Mouse (Mus musculus) liver (tissue): ENCODE data around the gene Prl8a9.

Experiments
- DNase-seq: peaks from one replicate; pipeline ENCODE4 v3.0.0-alpha.2; 2020; ENCODE audit warnings: mixed read lengths

The Prl8a9 gene

DNA sequence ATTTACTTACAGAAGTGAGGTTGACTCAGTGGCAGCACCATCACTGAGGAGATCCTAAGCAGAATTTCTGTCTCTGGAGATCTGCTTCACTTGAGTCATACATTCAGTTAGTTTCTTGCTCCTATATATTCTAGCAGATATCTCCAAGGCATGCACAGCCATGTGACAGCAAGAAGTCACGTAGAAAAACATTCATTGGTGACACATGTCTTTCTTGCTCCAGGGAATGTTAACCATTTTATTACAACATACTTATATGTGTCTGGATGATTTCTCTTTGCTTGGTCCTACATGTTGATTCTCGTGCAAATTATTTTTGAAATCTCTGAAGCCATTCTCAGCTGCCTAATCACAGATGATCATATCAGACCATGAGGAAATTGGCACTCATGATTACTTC, at the start of gene Prl8a9:
Prl8a9 (minus strand) TSS at position 101 of the 400 bp plus-strand sequence.
- no peak for DNase-seq

DNA sequence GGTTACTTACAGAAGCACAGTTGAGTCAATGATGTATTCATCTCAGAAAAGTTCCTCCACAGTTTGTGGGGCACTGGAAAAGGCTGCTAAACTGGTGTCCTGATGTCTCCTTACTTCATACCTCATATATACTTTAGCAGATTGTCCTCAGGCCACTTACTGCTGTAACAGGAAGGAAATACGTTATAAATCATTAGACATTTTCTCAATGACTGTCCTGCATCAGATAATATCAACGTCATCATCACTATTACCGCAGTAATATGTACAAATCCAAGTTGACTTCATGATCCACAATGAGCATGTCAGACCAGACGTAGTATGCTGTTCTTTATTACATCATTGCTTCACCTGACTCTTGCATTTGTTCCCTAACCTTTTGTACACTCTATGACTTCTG, 46.1 kb upstream of the Prl8a9 start, which contains the start of gene Prl7b1:
Prl7b1 (minus strand) TSS at position 101 of the 400 bp plus-strand sequence.
- DNase-seq: no peak

DNA sequence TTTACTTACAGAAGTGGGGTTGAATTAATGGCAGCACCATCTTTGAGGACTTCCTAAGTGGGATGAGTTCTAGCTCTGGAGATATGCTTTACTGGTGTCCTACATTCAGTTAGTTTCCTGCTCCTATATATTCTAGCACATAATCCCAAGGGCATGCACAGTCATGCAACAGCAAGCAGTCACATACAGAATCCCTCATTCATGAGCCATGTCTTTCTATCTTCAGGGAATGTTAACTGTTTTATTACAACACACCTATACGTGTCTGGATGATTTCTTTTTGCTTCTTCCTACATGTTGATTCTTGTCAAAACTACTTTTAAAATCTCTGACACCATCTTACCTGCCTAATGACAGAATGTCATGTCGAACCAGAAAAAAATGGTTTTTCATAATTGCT, 17.7 kb upstream of the Prl8a9 start, which contains the start of gene Prl8a1:
Prl8a1 (minus strand) TSS at position 101 of the 400 bp plus-strand sequence.
- no peak for DNase-seq

DNA sequence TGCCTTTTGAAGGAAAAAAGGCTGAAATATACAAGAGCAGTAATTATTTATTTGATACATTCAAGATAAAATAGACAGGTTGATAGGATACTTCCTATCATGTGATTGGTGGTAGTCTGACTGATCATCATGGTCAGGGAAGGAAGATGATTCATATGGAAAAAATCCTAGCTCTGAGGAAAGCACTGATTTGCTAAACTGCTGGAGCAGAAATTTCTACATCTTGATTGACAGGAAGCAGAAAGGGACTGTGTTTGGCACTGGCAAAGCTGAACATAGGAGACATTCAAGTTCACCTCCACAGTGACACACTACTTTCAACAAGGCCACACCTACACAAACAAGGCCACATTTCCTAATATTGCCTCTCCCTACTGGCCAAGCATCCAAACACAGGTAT, 11.1 kb downstream of the Prl8a9 start:
- DNase-seq: no peak

DNA sequence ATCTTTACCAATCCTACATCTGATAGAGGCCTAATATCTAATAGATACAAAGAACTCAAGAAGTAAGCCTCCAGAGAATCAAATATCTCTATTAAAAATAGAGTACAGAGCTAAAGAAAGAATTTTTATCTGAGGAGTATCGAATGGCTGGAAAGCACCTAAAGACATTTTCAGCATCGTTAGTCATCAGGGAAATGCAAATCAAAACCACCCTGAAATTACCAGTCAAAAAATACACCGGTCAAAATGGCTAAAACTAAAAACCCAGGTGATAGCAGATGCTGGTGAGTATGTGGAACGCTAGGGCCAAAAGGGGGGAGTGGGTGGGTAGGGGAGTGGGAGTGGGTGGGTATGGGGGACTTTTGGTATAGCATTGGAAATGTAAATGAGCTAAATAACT, 41.2 kb downstream of the Prl8a9 start:
- DNase-seq: no peak

DNA sequence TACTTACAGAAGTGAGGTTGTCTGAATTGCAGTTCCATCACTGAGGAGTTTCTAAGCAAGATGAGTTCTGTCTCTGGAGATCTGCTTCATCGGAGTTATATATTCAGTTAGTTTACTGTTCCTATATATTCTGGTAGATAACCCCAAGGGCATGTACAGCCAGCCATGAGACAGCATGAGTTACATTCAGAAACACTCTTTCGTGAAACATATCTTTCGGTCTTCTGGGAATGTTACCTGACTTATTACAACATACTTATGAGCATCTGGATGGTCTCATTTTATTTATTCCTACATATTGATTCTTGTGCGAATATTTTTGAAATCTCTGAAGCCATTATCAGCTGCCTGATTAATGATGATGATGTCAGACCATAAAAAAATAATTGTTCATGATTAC, 51.3 kb downstream of the Prl8a9 start, which contains the start of gene Prl8a8:
Prl8a8 (minus strand) TSS at position 101 of the 400 bp plus-strand sequence.
- no peak for DNase-seq
